ENCODE assay signal across 9 mouse cellular contexts in the genomic region with DNA sequence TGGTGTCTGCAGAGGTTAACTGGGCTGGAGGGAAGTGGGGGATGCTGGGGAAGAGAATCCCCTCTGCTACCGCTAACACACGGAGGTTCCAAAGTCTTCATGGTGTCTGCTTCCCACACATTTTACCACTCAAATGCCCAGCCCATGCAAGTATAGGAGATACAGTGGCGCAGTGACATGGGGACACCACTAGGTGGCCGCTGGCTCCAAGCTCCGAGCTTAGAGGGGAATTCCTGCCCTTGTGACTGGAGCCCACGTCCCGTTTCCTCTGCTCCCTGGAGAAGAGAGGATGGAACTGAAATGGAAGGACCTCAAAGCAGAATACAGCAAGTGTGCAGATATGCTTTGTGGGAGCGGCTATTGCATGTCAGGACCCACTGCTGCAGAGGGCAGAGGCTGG.
DNase-seq lines count a peak whose midpoint lies in the region; ATAC-seq and TF ChIP-seq lines count a peak whose summit lies in the region.
"Had no signal": no experiment of that assay in that cellular context is flagged by ENCODE, and none has a peak within 500 bp of the region (broad histone marks: within the 10 kb centered on the region; RNA-seq: fewer than 3 reads in every experiment).

No protein-coding gene starts in this region.

- no peak overlapping the region for H3K27ac ChIP-seq in hindbrain, embryonic 11.5 days (ENCODE audit: low read depth, low read length)
- H3K27ac ChIP-seq in hindbrain, embryonic 12.5 days: no peak overlapping the region
- no peak overlapping the region for H3K27ac ChIP-seq in forebrain, postnatal 0 days (ENCODE audit: low read depth, low read length)
- H3K27ac ChIP-seq in midbrain, postnatal 0 days (ENCODE audit: low read depth, low read length): no peak overlapping the region
- H3K27ac ChIP-seq: macrophage had no signal

- no peak overlapping the region for H3K4me3 ChIP-seq in hindbrain, embryonic 11.5 days (ENCODE audit: low read depth, low read length)
- no peak overlapping the region for H3K4me3 ChIP-seq in hindbrain, embryonic 12.5 days
- no peak overlapping the region for H3K4me3 ChIP-seq in E14TG2a.4 (replicated peaks; ENCODE audit: low read length)
- no peak overlapping the region for H3K4me3 ChIP-seq in forebrain, postnatal 0 days (ENCODE audit: low read depth, low read length)
- no peak overlapping the region for H3K4me3 ChIP-seq in midbrain, postnatal 0 days (ENCODE audit: low read depth, low read length)

- no peak overlapping the region for H3K9ac ChIP-seq in hindbrain, embryonic 11.5 days (ENCODE audit: low read depth, low read length)
- H3K9ac ChIP-seq in hindbrain, embryonic 12.5 days: no peak overlapping the region
- H3K9ac ChIP-seq in forebrain, postnatal 0 days: no peak overlapping the region
- H3K9ac ChIP-seq in midbrain, postnatal 0 days (replicated peaks; ENCODE audit: low read length, poor library complexity, severe bottlenecking): no peak overlapping the region

- H3K36me3 ChIP-seq in hindbrain, embryonic 11.5 days (ENCODE audit: control insufficient read depth, insufficient read depth, low read length): no peaks in the 10 kb centered on the region
- H3K36me3 ChIP-seq in hindbrain, embryonic 12.5 days: no peaks in the 10 kb centered on the region
- no peaks in the 10 kb centered on the region for H3K36me3 ChIP-seq in E14TG2a.4 (ENCODE audit: insufficient read depth, low read length)
- no peaks in the 10 kb centered on the region for H3K36me3 ChIP-seq in forebrain, postnatal 0 days (ENCODE audit: insufficient read depth)
- no peaks in the 10 kb centered on the region for H3K36me3 ChIP-seq in midbrain, postnatal 0 days (ENCODE audit: insufficient read depth, low read length)

- no peaks in the 10 kb centered on the region for H3K9me3 ChIP-seq in hindbrain, embryonic 11.5 days (ENCODE audit: control insufficient read depth, low read length)
- no peaks in the 10 kb centered on the region for H3K9me3 ChIP-seq in hindbrain, embryonic 12.5 days (replicated peaks)
- H3K9me3 ChIP-seq in E14TG2a.4 (ENCODE audit: low read length): no peaks in the 10 kb centered on the region
- H3K9me3 ChIP-seq in forebrain, postnatal 0 days (ENCODE audit: low read length): no peaks in the 10 kb centered on the region
- H3K9me3 ChIP-seq in midbrain, postnatal 0 days (ENCODE audit: low read length): no peaks in the 10 kb centered on the region

- H3K4me1 ChIP-seq in hindbrain, embryonic 11.5 days (replicated peaks; ENCODE audit: control insufficient read depth, insufficient read depth, low read length): no peaks in the 10 kb centered on the region
- H3K4me1 ChIP-seq in hindbrain, embryonic 12.5 days: no peaks in the 10 kb centered on the region
- H3K4me1 ChIP-seq in E14TG2a.4 (replicated peaks; ENCODE audit: low read depth, low read length): no peaks in the 10 kb centered on the region
- no peaks in the 10 kb centered on the region for H3K4me1 ChIP-seq in forebrain, postnatal 0 days (ENCODE audit: insufficient read depth)
- no peaks in the 10 kb centered on the region for H3K4me1 ChIP-seq in midbrain, postnatal 0 days (ENCODE audit: insufficient read depth, low read length)

- H3K4me2 ChIP-seq in hindbrain, embryonic 11.5 days (replicated peaks; ENCODE audit: low read depth, low read length): no peak overlapping the region
- H3K4me2 ChIP-seq in hindbrain, embryonic 12.5 days (replicated peaks): no peak overlapping the region
- H3K4me2 ChIP-seq in forebrain, postnatal 0 days (ENCODE audit: low read depth): no peak overlapping the region
- no peak overlapping the region for H3K4me2 ChIP-seq in midbrain, postnatal 0 days (ENCODE audit: low read depth, low read length, poor library complexity, severe bottlenecking)

- no peaks in the 10 kb centered on the region for H3K27me3 ChIP-seq in hindbrain, embryonic 11.5 days (ENCODE audit: control insufficient read depth, insufficient read depth, low read length)
- H3K27me3 ChIP-seq in hindbrain, embryonic 12.5 days: peaks cover 4% of the 10 kb centered on the region; the same call in 1 of the 2 replicates
- peaks cover 7% of the 10 kb centered on the region; the same call in 1 of the 2 replicates for H3K27me3 ChIP-seq in E14TG2a.4 (ENCODE audit: insufficient read depth, low read length)
- no peaks in the 10 kb centered on the region for H3K27me3 ChIP-seq in forebrain, postnatal 0 days (ENCODE audit: insufficient read depth, low read length)
- no peaks in the 10 kb centered on the region for H3K27me3 ChIP-seq in midbrain, postnatal 0 days (ENCODE audit: insufficient read depth, low read length)

- whole genome bisulfite sequencing in hindbrain, embryonic 11.5 days: 17% methylated on average over 8 of the region's 8 CpGs
- WGBS in hindbrain, embryonic 12.5 days: 18% methylated on average over 8 of the region's 8 CpGs
- 22% methylated on average over 8 of the region's 8 CpGs for WGBS in forebrain, postnatal 0 days
- 26% methylated on average over 8 of the region's 8 CpGs for WGBS in midbrain, postnatal 0 days

- peak; percentile 75 for DNase-seq in hindbrain, embryonic 11.5 days (ENCODE audit: low spot score)
- peak; percentile 66 for DNase-seq in adrenal gland, postnatal 25 days
- peak; percentile 64 for DNase-seq in forebrain, postnatal 0 days
- peak; percentile 13 to 46 for DNase-seq in layer of hippocampus, postnatal 25 days (ENCODE audit: extremely low spot score in 1 of 2, low spot score in 1 of 2)
- DNase-seq in midbrain, postnatal 0 days (ENCODE audit: low spot score): peak; percentile 71

- ATAC-seq in hindbrain, embryonic 11.5 days (ENCODE audit: low FRiP score): no peak
- ATAC-seq in hindbrain, embryonic 12.5 days (ENCODE audit: low FRiP score): no peak
- no peak for ATAC-seq in forebrain, postnatal 0 days
- no peak for ATAC-seq in midbrain, postnatal 0 days (ENCODE audit: low FRiP score)
- ATAC-seq in activated CD4-positive, CD25-positive, alpha-beta regulatory T cell, adult 4 months: no peak

- peak; percentile 88 for TF ChIP-seq CTCF in E14TG2a.4 (conservative IDR thresholded peaks at IDR 0.05; ENCODE audit: low read length)
- peak; percentile 85 for TF ChIP-seq CTCF in forebrain, postnatal 0 days (IDR thresholded peaks at IDR 0.05; ENCODE audit: low read depth)
- TF ChIP-seq CTCF in midbrain, postnatal 0 days (IDR thresholded peaks at IDR 0.05): peak; percentile 79
